16 mouse cellular contexts compared by ENCODE assay signal in the genomic region with DNA sequence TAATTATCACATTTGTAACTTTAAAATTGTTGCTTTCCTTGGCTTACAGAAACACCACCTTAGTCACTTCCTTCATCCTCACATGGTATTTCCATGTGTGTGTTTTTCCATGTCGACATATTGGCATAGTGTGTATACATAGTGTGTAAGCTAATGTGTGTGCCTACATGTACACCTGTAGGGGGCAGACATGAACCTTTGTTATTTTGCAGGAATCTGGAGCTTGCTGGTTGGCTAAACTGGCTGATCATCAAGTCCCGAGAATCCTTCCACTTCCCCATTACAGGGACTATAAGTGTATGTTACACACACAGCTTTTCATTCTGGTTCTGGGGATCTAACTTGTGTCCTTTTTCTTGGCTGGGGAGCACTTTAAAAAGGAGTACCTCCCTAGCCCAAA. TPM values are rescaled to one million over a fixed set of nuclear protein-coding genes. Genes with fewer than 3 reads are reported as not detected.
DNase-seq lines count a peak whose midpoint lies in the region; ATAC-seq and TF ChIP-seq lines count a peak whose summit lies in the region.
"Had no signal": no experiment of that assay in that cellular context is flagged by ENCODE, and none has a peak within 500 bp of the region (broad histone marks: within the 10 kb centered on the region; RNA-seq: fewer than 3 reads in every experiment).

No protein-coding gene starts in this region.

- intact Hi-C loops in gastrocnemius, adult 2 months (cut with DNase I): no loop called here

- H3K79me2 ChIP-seq in liver, adult 2 months (ENCODE audit: control insufficient read depth, insufficient read depth, low read length): no peaks in the 10 kb centered on the region

- no peak overlapping the region for H3K27ac ChIP-seq in gastrocnemius, adult 2 months
- H3K27ac ChIP-seq in liver, adult 2 months (replicated peaks; ENCODE audit: insufficient read depth, low read depth, low read length): no peak overlapping the region
- no peak overlapping the region for H3K27ac ChIP-seq in liver, embryonic 11.5 days (ENCODE audit: low read depth, low read length)
- H3K27ac ChIP-seq: limb, embryonic 12.5 days had no signal

- no peak for TF ChIP-seq POLR2A in liver, adult 2 months (IDR thresholded peaks at IDR 0.05; ENCODE audit: extremely low read depth, insufficient read depth, low read length)

- peak; percentile 42 for TF ChIP-seq CTCF in gastrocnemius, adult 2 months (IDR thresholded peaks at IDR 0.05)
- TF ChIP-seq CTCF in liver, adult 2 months (IDR thresholded peaks at IDR 0.05; ENCODE audit: low read depth, low read length): peak; percentile 30; the same call in 1 of the 2 replicates

- H3K4me3 ChIP-seq in gastrocnemius, adult 2 months: no peak overlapping the region
- no peak overlapping the region for H3K4me3 ChIP-seq in liver, adult 2 months (ENCODE audit: insufficient read depth, low read depth, low read length)
- H3K4me3 ChIP-seq in liver, embryonic 11.5 days (ENCODE audit: low read depth, low read length): no peak overlapping the region
- H3K4me3 ChIP-seq: limb, embryonic 12.5 days had no signal

- H3K36me3 ChIP-seq in liver, adult 2 months (ENCODE audit: control insufficient read depth, insufficient read depth, low read length): no peaks in the 10 kb centered on the region
- H3K36me3 ChIP-seq in liver, embryonic 11.5 days (ENCODE audit: control insufficient read depth, insufficient read depth, low read length): no peaks in the 10 kb centered on the region
- H3K36me3 ChIP-seq: limb, embryonic 12.5 days had no signal

- 58% methylated on average over 2 of the region's 2 CpGs for WGBS in liver, adult 2 months
- WGBS in liver, embryonic 11.5 days: 77% methylated on average over 2 of the region's 2 CpGs

- no peak for ATAC-seq in liver, embryonic 11.5 days (replicated peaks; ENCODE audit: low FRiP score)
- ATAC-seq in megakaryocyte progenitor cell, adult 5-6 weeks (replicated peaks; ENCODE audit: poor library complexity): peak; percentile 92
- ATAC-seq: midbrain, embryonic 16.5 days had no signal

- no peak overlapping the region for H3K9ac ChIP-seq in liver, adult 2 months (ENCODE audit: low read depth, low read length)
- no peak overlapping the region for H3K9ac ChIP-seq in liver, embryonic 11.5 days (ENCODE audit: low read depth, low read length)
- H3K9ac ChIP-seq: limb, embryonic 12.5 days had no signal

- DNase-seq in gastrocnemius, adult 2 months: no peak
- DNase-seq in gastrocnemius, postnatal 4 days (ENCODE audit: low spot score in 2 of 2): no peak
- DNase-seq in liver, adult 2 months (ENCODE audit: extremely low read depth, low read depth, low spot score): peak; percentile 71
- no peak for DNase-seq in liver, embryonic 11.5 days (ENCODE audit: low spot score)
- DNase-seq in MEL-GATA-1-ER (ENCODE audit: extremely low read depth, low read depth): peak; percentile 9
- DNase-seq in thymus, postnatal 0 days (ENCODE audit: low spot score): no peak
- DNase-seq in right cerebral cortex, adult 2 months (ENCODE audit: low spot score in 2 of 2): no peak
- DNase-seq: cerebellum, adult 9-11 months; heart, postnatal 36 days; kidney, postnatal 4 days; right cerebral cortex, adult 18-20 months; thymus, adult 18-20 months had no signal

- H3K27me3 ChIP-seq in liver, adult 2 months (ENCODE audit: control insufficient read depth, insufficient read depth, low read length): no peaks in the 10 kb centered on the region
- H3K27me3 ChIP-seq in liver, embryonic 11.5 days (replicated peaks; ENCODE audit: control insufficient read depth, insufficient read depth, low read length): no peaks in the 10 kb centered on the region
- H3K27me3 ChIP-seq: limb, embryonic 12.5 days had no signal

- no peaks in the 10 kb centered on the region for H3K4me1 ChIP-seq in liver, adult 2 months (ENCODE audit: control insufficient read depth, insufficient read depth, low read length)
- no peaks in the 10 kb centered on the region for H3K4me1 ChIP-seq in liver, embryonic 11.5 days (replicated peaks; ENCODE audit: control insufficient read depth, insufficient read depth, low read length)

- no peak overlapping the region for H3K4me2 ChIP-seq in liver, embryonic 11.5 days
- H3K4me2 ChIP-seq: limb, embryonic 12.5 days had no signal

- H3K9me3 ChIP-seq in liver, embryonic 11.5 days (ENCODE audit: control insufficient read depth, low read length): no peaks in the 10 kb centered on the region
- H3K9me3 ChIP-seq: limb, embryonic 12.5 days had no signal

RNA-seq across cellular contexts. Expression of a gene that starts 15.8 kb away (rescaled TPM):
- not detected for total RNA-seq in gastrocnemius, adult 2 months (2021)
- total RNA-seq in gastrocnemius, postnatal 4 days (2021): under 1 TPM; 0.17 to 0.44 TPM
- total RNA-seq in liver, adult 2 months (2014; rRNA removed): 0.40 and 0.65 TPM in 2 replicates
- polyA plus RNA-seq in liver, adult 2 months (2012; rRNA removed): not detected in 2 replicates
- 0.42 and 0.55 TPM in 2 replicates for polyA plus RNA-seq in liver, embryonic 11.5 days (2014; fragmentation: Nextera tagmentation; extraction: Ambion mirVana)
- total RNA-seq in megakaryocyte progenitor cell, adult 5-6 weeks (2015): 29.2 and 30.6 TPM in 2 replicates
- 38.0 and 41.3 TPM in 2 replicates for total RNA-seq in megakaryocyte progenitor cell, adult 5-6 weeks (2017)
- polyA plus RNA-seq in thymus, postnatal 0 days (2015; fragmentation: Nextera tagmentation; extraction: Ambion mirVana): 8.5 and 11.4 TPM in 2 replicates
- polyA plus RNA-seq: embryonic facial prominence, embryonic 11.5 days; limb, embryonic 12.5 days; midbrain, embryonic 16.5 days had no signal

RNA-seq across cellular contexts. Expression of a gene that starts 31.3 kb away (rescaled TPM):
- total RNA-seq in gastrocnemius, adult 2 months (2021): 1 to 10 TPM; 5.1 to 5.9 TPM
- 10 to 100 TPM; 20.1 to 21.1 TPM for total RNA-seq in gastrocnemius, postnatal 4 days (2021)
- 18.5 and 23.8 TPM in 2 replicates for total RNA-seq in liver, adult 2 months (2014; rRNA removed)
- polyA plus RNA-seq in liver, adult 2 months (2012; rRNA removed): 13.8 and 15.3 TPM in 2 replicates
- 10.0 and 10.7 TPM in 2 replicates for polyA plus RNA-seq in liver, embryonic 11.5 days (2014; fragmentation: Nextera tagmentation; extraction: Ambion mirVana)
- 84.6 and 87.6 TPM in 2 replicates for total RNA-seq in megakaryocyte progenitor cell, adult 5-6 weeks (2015)
- total RNA-seq in megakaryocyte progenitor cell, adult 5-6 weeks (2017): 49.1 and 58.1 TPM in 2 replicates
- 9.6 and 10.1 TPM in 2 replicates for polyA plus RNA-seq in thymus, postnatal 0 days (2015; fragmentation: Nextera tagmentation; extraction: Ambion mirVana)

Comparison
In these comparisons a context has a peak if more than half of its experiments do, and no peak if none do; other contexts are left out.
1. DNase-seq: peak in liver, adult 2 months (single experiment) and MEL-GATA-1-ER (single experiment); none in gastrocnemius, adult 2 months (single experiment), gastrocnemius, postnatal 4 days (0 of 2), liver, embryonic 11.5 days (single experiment), thymus, postnatal 0 days (single experiment) and right cerebral cortex, adult 2 months (0 of 2).
2. RNA of a gene that starts 15.8 kb away (total RNA-seq): 29.2 to 41.3 TPM in megakaryocyte progenitor cell, adult 5-6 weeks; 0.40 to 0.65 TPM in liver, adult 2 months, 0.17 to 0.44 TPM in gastrocnemius, postnatal 4 days and not detected in gastrocnemius, adult 2 months; every median in the first group is over 10 times any median in the second.